Mouse (Mus musculus) Patski (cell line): ENCODE measurements around the gene Rarb. TPM values are rescaled to one million over a fixed set of nuclear protein-coding genes. Genes with fewer than 3 reads are reported as not detected.

Source experiments
- ATAC-seq: fragments of 100-300 bp; one replicate; pipeline ENCODE4 v1.8.0; 2021
- CTCF ChIA-PET: fragments of 350-600 bp; sonication (Branson Sonifier 250); formaldehyde crosslinking; loops from one replicate; lab custom pipeline; 2022; ENCODE audit warnings: inconsistent platforms; lab: Charles Lee
- POLR2A ChIA-PET: fragments of 350-600 bp; sonication (Branson Sonifier 250); formaldehyde crosslinking; loops from one replicate; lab custom pipeline; 2022; ENCODE audit warnings: antibody characterized with exemption, inconsistent platforms; lab: Charles Lee
- DNase-seq: peaks from one replicate; pipeline ENCODE4 v3.0.0-alpha.2; 2011; ENCODE audit warnings: low read depth, low spot score
- H3K27me3 ChIP-seq: fragments of 371-371 bp; one replicate; pipeline ENCODE4 v1.5.1; 2021
- CTCF ChIP-seq: fragments of 100-300 bp; IDR thresholded peaks from one replicate; pipeline ENCODE4 v1.5.1; 2021
- in situ Hi-C: fragments of 300-500 bp; cut with MboI; formaldehyde crosslinking; loops from 3 replicates; pipeline ENCODE4 v1.11.1; 2018; ENCODE audit warnings: low pct_unique_long_range_greater_than_20kb, mixed read lengths
- polyA plus RNA-seq: library from polyadenylated mRNA; unstranded; gene quantifications from one replicate; pipeline ENCODE4 v1.2.3, GENCODE M21; 2021

The Rarb gene
- polyA plus RNA-seq, 1 experiment from 2014 or later: 17.8 TPM

GRCm38 (mm10) chr14:16439385-16440126 is 379.4 kb downstream of the Rarb start:
- in situ Hi-C loops: loop anchor here (5.0 to 10.0 kb wide), 4 partner anchors 78 to 615 kb away; no protein-coding TSS in a partner anchor
- POLR2A ChIA-PET: no interaction called here
- CTCF ChIA-PET: interaction anchor here (0.9 to 2.3 kb wide), 5 partner anchors 15 to 115 kb away, joined by 3 to 7 read pairs (median 4); no protein-coding TSS in a partner anchor
- no peaks in the 10 kb centered on the region for H3K27me3 ChIP-seq
- ATAC-seq (peak; percentile 80), DNase-seq (peak; percentile 49)
- no peak for TF ChIP-seq CTCF

- no peaks in the 10 kb centered on the region for H3K27me3 ChIP-seq
- POLR2A ChIA-PET: no interaction called here
- ATAC-seq (no peak), DNase-seq (no peak)
- TF ChIP-seq CTCF: no peak
- CTCF ChIA-PET: interaction anchor here (1.0 kb wide), 1 partner anchor 30 kb away, joined by 3 read pairs; no protein-coding TSS in a partner anchor
- in situ Hi-C loops: loop anchor here (5.0 to 10.0 kb wide), 4 partner anchors 80 to 617 kb away; no protein-coding TSS in a partner anchor
Observed at GRCm38 (mm10) chr14:16437386-16437785, 381.6 kb downstream of the Rarb start.

GRCm38 (mm10) chr14:16434396-16435171 is 384.4 kb downstream of the Rarb start:
- peak; percentile 89 for TF ChIP-seq CTCF
- no peaks in the 10 kb centered on the region for H3K27me3 ChIP-seq
- ChIA-PET POLR2A (interaction anchor here (1.2 kb wide), 1 partner anchor 66 kb away, joined by 3 read pairs; no protein-coding TSS in a partner anchor), CTCF (interaction anchor here (0.6 to 3.3 kb wide), 28 partner anchors 9 to 971 kb away, joined by 3 to 23 read pairs (median 4); no protein-coding TSS in a partner anchor)
- in situ Hi-C loops: loop anchor here (5.0 to 10.0 kb wide), 5 partner anchors 83 to 968 kb away; no protein-coding TSS in a partner anchor
- ATAC-seq (no peak), DNase-seq (peak; percentile 27)

GRCm38 (mm10) chr14:16433206-16433605 is 385.8 kb downstream of the Rarb start:
- H3K27me3 ChIP-seq: no peaks in the 10 kb centered on the region
- CTCF ChIA-PET: interaction anchor here (0.9 to 3.3 kb wide), 7 partner anchors 8 to 970 kb away, joined by 3 to 23 read pairs (median 5); no protein-coding TSS in a partner anchor
- no peak for TF ChIP-seq CTCF
- DNase-seq (peak; percentile 86), ATAC-seq (peak; percentile 98)
- POLR2A ChIA-PET: no interaction called here
- in situ Hi-C loops: loop anchor here (5.0 to 10.0 kb wide), 3 partner anchors 532 to 969 kb away; no protein-coding TSS in a partner anchor

- H3K27me3 ChIP-seq: no peaks in the 10 kb centered on the region
- DNase-seq: no peak
- no peak for ATAC-seq
- TF ChIP-seq CTCF: no peak
- CTCF ChIA-PET: interaction anchor here (0.9 to 3.3 kb wide), 2 partner anchors 207 to 383 kb away, joined by 3 to 23 read pairs; no protein-coding TSS in a partner anchor
- in situ Hi-C loops: loop anchor here (5.0 to 10.0 kb wide), 3 partner anchors 532 to 970 kb away; no protein-coding TSS in a partner anchor
- POLR2A ChIA-PET: no interaction called here
Observed at GRCm38 (mm10) chr14:16432550-16432949, 386.4 kb downstream of the Rarb start.

GRCm38 (mm10) chr14:16431941-16432499 is 386.9 kb downstream of the Rarb start:
- ChIA-PET CTCF (interaction anchor here (1.4 kb wide), 1 partner anchor 38 kb away, joined by 3 read pairs; no protein-coding TSS in a partner anchor), POLR2A (no interaction called here)
- no peak for TF ChIP-seq CTCF
- H3K27me3 ChIP-seq: no peaks in the 10 kb centered on the region
- ATAC-seq: no peak
- in situ Hi-C loops: loop anchor here (5.0 to 10.0 kb wide), 3 partner anchors 533 to 970 kb away; no protein-coding TSS in a partner anchor
- no peak for DNase-seq

GRCm38 (mm10) chr14:16427569-16427968 is 391.4 kb downstream of the Rarb start:
- in situ Hi-C loops: no loop called here
- H3K27me3 ChIP-seq: no peaks in the 10 kb centered on the region
- ChIA-PET POLR2A (interaction anchor here (1.0 kb wide), 1 partner anchor 13 kb away, joined by 3 read pairs; no protein-coding TSS in a partner anchor), CTCF (no interaction called here)
- ATAC-seq (no peak), DNase-seq (no peak)
- TF ChIP-seq CTCF: no peak

GRCm38 (mm10) chr14:16414163-16414562 is 404.8 kb downstream of the Rarb start:
- DNase-seq (no peak), ATAC-seq (no peak)
- in situ Hi-C loops: no loop called here
- CTCF ChIA-PET: interaction anchor here (1.3 to 1.7 kb wide), 2 partner anchors 10 to 20 kb away, joined by 3 to 5 read pairs; no protein-coding TSS in a partner anchor
- no peaks in the 10 kb centered on the region for H3K27me3 ChIP-seq
- POLR2A ChIA-PET: no interaction called here
- no peak for TF ChIP-seq CTCF

GRCm38 (mm10) chr14:16405187-16405586 is 413.8 kb downstream of the Rarb start:
- in situ Hi-C loops: no loop called here
- ChIA-PET POLR2A (interaction anchor here (1.1 kb wide), 1 partner anchor 16 kb away, joined by 3 read pairs; no protein-coding TSS in a partner anchor), CTCF (interaction anchor here (1.2 kb wide), 1 partner anchor 16 kb away, joined by 5 read pairs; no protein-coding TSS in a partner anchor)
- ATAC-seq: no peak
- no peak for DNase-seq
- H3K27me3 ChIP-seq: no peaks in the 10 kb centered on the region
- TF ChIP-seq CTCF: no peak
